Mouse (Mus musculus): Measurements from ENCODE around the gene Nos2. TPM values are rescaled to one million over a fixed set of nuclear protein-coding genes. Genes with fewer than 3 reads are reported as not detected.

Nos2 gene
- total RNA-seq, 2 experiments from 2014 or later = 3.8 to 5.2 TPM

DNA sequence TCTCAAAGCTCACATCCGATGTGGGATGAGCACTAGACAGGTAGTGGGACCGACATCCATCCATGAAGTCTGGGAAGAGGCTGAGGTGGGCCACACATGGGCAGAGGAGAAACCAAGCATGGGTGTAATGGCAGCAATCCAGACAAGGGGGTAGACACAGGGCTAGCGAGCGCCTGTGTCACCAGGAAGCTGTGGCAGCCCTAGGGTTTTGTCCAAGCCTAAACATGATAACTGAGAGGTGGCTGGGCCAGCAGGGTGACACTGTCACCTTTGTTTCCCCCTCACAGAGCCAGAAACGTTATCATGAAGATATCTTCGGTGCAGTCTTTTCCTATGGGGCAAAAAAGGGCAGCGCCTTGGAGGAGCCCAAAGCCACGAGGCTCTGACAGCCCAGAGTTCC lies 38.8 kb downstream of the Nos2 start:
- DNase-seq = no peak

DNA sequence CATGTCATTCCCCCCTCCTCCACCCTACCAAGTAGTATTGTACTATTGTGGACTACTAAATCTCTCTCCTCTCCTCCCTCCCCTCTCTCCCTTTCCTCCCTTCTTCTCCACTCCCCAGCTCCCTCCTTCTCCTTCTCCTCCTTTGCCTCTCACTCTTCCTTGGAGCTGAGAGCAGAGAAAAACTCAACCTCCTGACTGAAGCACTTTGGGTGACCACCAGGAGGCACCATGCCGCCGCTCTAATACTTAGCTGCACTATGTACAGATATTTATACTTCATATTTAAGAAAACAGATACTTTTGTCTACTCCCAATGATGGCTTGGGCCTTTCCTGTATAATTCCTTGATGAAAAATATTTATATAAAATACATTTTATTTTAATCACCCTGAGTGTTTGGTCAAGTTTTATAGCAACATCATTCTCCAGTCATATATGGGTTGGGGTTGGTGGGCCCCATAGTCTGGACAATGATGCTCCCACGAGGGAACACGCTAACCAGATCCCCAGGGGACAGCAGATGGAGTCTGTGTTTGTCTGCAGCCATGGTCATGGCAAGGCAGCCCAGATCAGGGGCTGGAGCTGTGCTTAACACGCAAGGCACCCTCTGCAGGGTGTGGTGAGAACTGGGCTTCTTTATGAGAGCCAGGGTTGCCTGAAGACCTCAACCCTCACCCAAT lies 39.4 kb downstream of the Nos2 start:
- DNase-seq = peak; percentile 60

DNA sequence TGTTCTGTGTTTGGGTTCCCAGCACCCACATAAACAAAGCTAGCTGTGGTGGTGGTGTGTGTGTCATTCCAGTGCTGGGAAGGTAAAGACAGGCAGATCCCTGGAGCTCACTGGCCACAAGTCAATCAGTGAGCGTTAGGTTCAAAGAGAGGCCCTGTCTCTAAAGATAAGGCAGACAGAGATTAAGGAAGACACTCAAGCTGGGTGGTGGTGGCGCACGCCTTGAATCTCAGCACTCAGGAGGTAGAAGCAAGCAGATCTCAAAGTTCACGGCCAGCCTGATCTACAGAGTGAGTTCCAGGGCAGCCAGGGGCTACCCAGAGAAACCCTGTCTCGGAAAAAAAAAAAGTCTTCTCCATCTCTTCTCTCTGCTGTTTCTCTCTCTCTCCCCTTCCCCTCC lies 40.6 kb downstream of the Nos2 start:
- DNase-seq = no peak

- DNase-seq = peak; percentile 59
These were observed 46.8 kb downstream of the Nos2 start for GRCm38 (mm10) chr11:78967371-78967770.

- peak; percentile 48 for DNase-seq
These were observed 47.5 kb downstream of the Nos2 start for GRCm38 (mm10) chr11:78968121-78968520.

DNA sequence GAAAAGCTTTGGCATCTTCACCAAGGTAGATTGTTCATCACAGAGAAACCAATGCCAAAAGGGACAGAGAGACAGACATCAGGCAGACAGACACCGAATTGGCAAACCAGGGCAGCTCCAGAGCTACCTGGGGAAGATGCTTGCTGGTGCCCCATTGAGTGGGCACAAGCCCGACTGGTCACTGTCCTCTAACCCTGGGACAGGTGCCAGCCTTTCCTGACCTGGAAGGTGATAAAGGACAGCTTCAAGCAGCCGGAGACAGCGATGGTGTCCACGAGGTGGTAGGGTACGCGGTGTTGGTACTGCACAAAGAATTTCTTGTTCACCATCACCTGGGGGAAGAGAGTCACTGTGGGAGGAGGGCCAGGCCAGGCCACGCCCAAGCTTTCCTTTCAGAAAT lies 50.5 kb downstream of the Nos2 start:
- DNase-seq = no peak

GRCm38 (mm10) chr11:78971746-78972145 lies 51.2 kb downstream of the Nos2 start:
- DNase-seq = no peak

DNA sequence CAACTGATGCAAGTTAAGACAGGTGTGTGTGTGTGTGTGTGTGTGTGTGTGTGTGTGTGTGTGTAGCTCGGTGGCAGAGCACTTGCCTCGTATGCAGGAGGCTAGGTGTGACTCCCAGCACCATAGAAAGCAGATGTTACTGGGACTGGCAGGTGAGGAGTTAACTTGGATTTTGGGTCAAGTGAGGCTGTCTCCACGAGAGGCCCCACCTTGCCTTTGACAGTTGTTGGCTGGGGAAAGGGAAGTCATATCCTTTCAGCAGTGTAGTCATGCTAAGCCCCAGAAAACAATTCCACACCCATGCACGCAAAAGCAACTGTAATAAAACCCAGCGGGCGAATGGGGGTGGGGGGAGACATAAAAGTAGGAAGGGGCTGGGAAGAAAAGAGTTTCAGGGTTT lies 51.7 kb downstream of the Nos2 start:
- no peak for DNase-seq

DNA sequence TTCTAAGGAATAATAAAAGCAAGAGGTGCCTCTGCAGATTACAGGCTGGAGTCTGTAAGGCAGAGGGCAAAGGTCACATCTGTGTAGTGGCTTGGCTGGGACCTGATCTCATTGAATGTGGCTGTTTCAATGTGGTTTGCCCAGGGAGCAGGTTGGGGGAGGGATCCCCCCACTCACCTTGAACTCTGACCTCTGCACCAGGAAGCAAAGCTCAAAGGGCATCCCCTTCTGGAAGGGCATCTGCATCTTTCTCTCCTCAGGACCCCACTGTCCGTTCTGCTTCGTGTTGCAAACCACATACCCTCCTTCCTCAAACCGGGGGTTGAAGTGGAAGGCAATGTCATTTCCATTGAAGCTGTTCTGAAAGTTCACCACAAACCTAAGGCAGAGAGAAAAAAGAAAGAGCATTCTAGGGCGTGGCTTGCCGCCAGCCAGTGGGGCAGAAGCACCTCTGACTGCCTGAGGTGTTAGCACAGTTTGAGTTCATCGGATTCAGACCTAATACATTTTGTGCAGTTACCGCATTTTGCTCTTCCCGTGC lies 52.3 kb downstream of the Nos2 start:
- DNase-seq = no peak

DNA sequence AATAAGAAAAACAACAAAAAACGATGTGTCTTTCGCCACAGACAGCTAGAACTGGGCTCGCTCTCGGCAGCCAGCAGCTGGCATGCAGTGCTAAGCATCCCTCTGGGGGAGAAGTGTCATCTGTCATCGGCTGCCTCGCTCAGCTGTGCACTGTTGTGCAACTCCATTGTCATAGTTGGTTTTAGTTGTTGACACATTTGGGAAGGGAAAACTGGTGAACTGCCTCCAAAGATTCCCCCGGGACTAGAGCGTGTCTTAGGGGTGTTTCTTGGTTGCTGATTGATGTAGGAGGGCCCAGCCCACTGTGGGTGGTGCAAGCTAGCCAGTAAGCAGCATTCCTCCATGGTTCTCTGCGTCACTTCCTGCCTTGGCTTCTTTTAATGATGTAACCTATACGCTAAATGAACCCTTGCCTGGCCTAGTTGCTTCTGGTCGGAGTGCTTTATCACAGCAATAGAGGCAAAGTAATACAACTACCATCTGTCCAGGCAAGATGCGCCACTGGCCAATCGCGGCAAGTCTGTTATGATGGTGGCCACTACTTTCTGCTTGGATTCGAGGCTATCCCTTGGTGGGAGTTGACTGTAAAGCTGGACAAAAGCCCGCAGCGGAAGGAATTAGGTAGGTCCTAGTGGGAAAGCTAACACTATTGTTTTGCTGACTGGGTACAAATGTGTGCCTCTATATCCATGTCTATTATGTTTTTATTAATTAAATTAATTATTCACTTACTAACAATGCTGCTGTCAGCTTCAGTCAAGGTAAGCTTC lies 53.0 kb downstream of the Nos2 start:
- peak; percentile 65 for DNase-seq

DNA sequence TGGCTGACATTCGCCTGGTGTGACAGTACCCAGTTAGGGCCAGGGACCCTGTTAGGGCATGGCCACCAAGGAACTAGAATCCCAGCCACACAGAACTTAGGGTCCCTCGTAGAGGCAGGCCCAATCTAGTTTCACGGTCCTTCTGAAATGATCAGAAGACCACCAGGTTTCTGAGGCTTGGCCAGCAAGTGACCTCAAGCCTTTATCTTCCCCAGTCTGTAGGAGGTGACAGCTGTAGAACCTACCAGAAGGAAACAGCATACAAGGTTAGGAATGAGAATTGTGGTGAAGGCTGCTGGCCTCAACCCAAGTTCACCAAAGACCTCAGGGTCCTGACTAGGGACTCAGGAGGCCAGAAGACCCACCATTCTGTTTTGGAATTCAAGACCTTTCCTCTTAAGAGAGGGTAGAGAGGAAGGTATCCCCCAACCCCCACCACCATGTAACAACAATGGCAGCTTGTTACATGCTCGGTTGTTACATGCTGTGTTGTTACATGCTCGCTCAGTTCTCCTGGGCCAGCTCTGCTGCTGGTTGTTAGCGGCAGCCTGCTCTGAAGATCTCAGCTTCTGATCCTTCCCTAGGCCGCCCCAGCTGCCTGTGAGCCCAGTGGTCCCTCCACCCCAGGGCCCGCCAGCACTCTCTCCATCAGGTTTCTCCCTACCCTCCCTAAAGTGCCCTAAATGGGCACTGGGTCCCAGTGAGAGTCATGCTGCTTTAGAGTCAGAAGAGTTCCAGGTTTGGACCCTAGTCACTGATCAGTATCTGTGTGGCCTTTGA lies 56.3 kb downstream of the Nos2 start:
- no peak for DNase-seq

DNA sequence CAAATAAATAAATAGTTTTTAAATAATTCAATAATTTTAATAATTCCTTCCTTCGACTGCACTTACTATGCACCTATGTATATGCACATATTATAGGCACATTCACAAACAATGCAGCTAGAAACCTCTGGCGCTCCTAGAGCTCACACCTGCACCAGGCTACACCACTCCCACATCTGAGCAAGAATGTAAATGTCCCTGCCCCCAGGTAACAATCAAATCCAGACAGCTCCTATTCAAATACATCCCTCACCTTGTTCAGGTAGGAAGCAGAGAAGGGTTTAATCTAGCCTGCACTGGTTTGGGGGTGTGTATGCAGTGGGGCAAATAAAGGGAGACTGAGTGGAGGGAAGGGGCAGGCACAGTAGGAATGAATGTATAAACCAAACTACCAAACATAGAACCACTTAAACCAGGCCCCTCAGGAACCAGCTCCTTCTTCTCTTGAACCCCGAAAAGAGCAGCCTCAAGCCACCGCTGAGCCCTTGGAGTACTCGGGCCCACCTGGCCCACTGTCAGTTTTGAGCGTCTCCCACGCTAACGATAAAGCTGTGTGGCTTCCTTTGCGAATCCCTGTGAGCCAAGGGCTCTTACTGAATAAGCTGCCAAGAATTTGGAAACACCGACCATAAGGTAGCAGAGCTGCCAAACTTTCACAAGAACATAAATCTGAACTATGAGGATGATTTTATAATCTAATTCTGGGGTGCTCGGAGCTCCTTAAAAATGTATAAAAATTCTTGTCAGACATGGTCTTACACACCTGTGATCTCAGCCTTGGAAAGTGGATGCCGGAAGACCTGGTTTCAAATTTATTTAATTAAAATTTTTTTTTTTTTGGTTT lies 57.8 kb downstream of the Nos2 start:
- DNase-seq = no peak

GRCm38 (mm10) chr11:78980083-78980634 lies 59.6 kb downstream of the Nos2 start:
- DNase-seq = no peak

DNA sequence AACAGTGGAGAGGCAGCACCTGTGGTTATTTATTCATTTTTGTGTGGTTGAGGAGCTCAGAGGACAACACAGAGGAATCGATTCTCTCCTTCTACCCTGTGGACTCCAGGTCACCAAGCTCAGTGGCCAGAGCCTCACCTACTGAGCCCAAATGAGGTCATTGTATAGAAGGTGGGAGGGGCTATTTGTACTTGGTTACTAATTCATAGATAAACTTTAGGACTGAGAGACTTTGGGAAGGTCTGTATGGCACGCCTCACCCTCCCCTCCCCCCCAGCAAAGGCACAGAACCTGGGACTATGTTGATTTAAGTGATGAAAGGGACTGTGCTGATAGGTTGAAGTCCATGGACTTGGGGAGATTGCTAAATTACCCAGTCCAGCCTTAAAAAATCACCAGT lies 61.5 kb downstream of the Nos2 start:
- no peak for DNase-seq

GRCm38 (mm10) chr11:78982513-78983291 lies 62.1 kb downstream of the Nos2 start:
- DNase-seq = no peak

- no peak for DNase-seq
These were observed 63.0 kb downstream of the Nos2 start for GRCm38 (mm10) chr11:78983539-78983938.

DNA sequence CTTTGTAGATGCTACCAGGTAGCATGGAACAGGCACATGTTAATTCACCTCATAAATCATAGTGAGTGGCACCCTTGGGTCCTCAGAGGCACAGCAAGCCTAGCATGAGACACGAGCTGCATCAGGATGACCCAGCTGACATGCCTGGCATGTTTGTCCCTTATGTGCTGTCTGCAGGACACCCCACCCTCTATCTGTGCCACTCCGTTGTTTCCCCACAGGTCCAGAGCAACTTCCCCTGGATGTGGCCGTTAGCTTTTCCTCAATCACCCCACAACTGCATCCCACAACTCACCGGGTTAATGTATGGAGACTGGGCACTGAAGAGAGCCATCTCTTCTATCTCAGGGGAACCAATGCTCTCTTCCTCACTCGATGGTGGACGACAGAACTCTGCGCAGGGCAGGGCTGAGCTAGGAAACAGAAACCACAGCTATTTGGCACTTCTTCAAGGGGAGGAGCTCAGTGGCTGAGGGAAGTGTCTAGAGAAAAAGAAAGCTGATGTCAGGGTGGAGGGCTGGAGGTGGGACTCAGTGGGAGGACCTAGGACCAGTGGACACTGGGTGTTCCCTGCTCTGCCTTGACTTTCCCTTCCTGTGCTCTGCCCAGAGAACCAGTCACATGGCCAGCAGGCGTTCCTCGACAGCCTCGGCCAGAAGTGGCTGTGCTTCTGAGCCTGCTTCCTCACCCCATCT lies 64.0 kb downstream of the Nos2 start, which contains the start of gene Lgals9:
Lgals9 (minus strand) TSS at position 464 of the 695 bp plus-strand sequence.
- peak; percentile 72 for DNase-seq

GRCm38 (mm10) chr11:78985505-78985904 lies 64.9 kb downstream of the Nos2 start:
- DNase-seq = no peak

DNA sequence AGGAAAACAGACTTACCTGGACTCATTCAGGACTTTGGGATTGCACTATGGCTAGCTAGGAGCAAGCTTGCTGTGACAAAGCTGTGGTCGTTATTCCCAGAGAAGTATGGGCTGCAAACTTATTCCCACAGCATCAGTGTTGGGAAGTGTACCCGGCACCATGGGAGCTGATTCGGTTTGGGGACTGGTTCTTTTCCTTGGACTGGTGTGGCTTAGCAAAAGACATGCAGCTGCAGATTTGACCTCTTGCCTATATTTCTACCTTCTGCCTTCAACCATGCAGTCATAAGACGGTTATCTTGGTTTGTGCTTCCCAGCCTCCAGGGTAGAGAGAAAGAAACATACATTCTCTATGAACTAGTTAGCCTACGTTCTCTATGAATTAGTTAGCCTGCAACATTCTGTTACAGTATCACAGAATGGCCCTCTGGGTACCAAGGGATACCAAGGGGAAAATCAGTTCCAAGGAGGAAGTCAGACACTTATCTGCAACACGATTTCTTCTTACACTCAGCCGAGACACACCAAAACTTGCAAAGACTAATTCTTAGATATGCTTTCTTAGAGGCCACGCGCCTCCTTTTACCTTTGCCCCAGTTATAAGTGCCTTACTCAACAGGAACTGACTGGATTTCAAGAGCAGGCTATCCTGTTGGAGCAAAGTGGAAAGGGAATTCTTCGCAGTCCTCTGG lies 65.9 kb downstream of the Nos2 start:
- no peak for DNase-seq

All from adrenal gland, postnatal 10 days (tissue).